Mouse (Mus musculus) common myeloid progenitor, adult 5-6 weeks (primary cell): ENCODE measurements at regions not wholly inside any gene's neighbourhood (a gene's known extent, or its start where the extent isn't known, plus 50 kb on each side); places are given as distances from the start of the nearest gene placed in this dataset.
A peak's percentile ranks its signal among the peaks of the same experiment; 100 is the strongest.
"Not testable (repeated sequence)": the region's sequence is repeated elsewhere in the genome, so short reads cannot be mapped to it uniquely, and the experiment has no call there.

Experiments
- ATAC-seq: replicated peaks from 2 replicates; pipeline ENCODE4 v1.8.0; 2016; ENCODE audit warnings: low read depth, mild to moderate bottlenecking, moderate TSS enrichment, inconsistent platforms; ENCODE audit not compliant: poor library complexity, severe bottlenecking

- not testable (repeated sequence) for ATAC-seq
Measured at GRCm38 (mm10) chr16:8914183-8914582, 84.3 kb downstream of the 1810013L24Rik start.

- no peak for ATAC-seq
Measured at GRCm38 (mm10) chr16:8916091-8916490, 86.2 kb downstream of the 1810013L24Rik start.

GRCm38 (mm10) chr16:8918741-8919535 is 89.0 kb downstream of the 1810013L24Rik start:
- no peak for ATAC-seq

- no peak for ATAC-seq
Measured at GRCm38 (mm10) chr16:8924732-8925131, 94.8 kb downstream of the 1810013L24Rik start.

- no peak for ATAC-seq
Measured at GRCm38 (mm10) chr16:8931961-8932360, 102.1 kb downstream of the 1810013L24Rik start.

GRCm38 (mm10) chr16:8933121-8933520 is 103.2 kb downstream of the 1810013L24Rik start:
- no peak for ATAC-seq

GRCm38 (mm10) chr16:8936446-8936845 is 106.5 kb downstream of the 1810013L24Rik start:
- no peak for ATAC-seq

GRCm38 (mm10) chr16:8938516-8938915 is 108.6 kb downstream of the 1810013L24Rik start:
- no peak for ATAC-seq

- ATAC-seq: no peak
Measured at GRCm38 (mm10) chr16:8939136-8939535, 109.2 kb downstream of the 1810013L24Rik start.

GRCm38 (mm10) chr16:8944412-8945102 is 114.7 kb downstream of the 1810013L24Rik start:
- no peak for ATAC-seq

GRCm38 (mm10) chr16:8947846-8948245 is 117.9 kb downstream of the 1810013L24Rik start:
- no peak for ATAC-seq

GRCm38 (mm10) chr16:8951156-8951899 is 121.4 kb downstream of the 1810013L24Rik start:
- no peak for ATAC-seq

GRCm38 (mm10) chr16:8961739-8962138 is 131.8 kb downstream of the 1810013L24Rik start:
- ATAC-seq: no peak

GRCm38 (mm10) chr16:8993521-8994250 is 163.8 kb downstream of the 1810013L24Rik start:
- no peak for ATAC-seq

- no peak for ATAC-seq
Measured at GRCm38 (mm10) chr16:8994521-8994920, 164.6 kb downstream of the 1810013L24Rik start.

GRCm38 (mm10) chr16:8997250-8997649 is 167.3 kb downstream of the 1810013L24Rik start:
- no peak for ATAC-seq

GRCm38 (mm10) chr16:9004012-9004411 is 174.1 kb downstream of the 1810013L24Rik start:
- no peak for ATAC-seq

GRCm38 (mm10) chr16:9005933-9006332 is 176.0 kb downstream of the 1810013L24Rik start:
- ATAC-seq: no peak

- ATAC-seq: peak; percentile 87
Measured at GRCm38 (mm10) chr16:9009361-9010083, 179.6 kb downstream of the 1810013L24Rik start.
